ENCODE assay signal across 30 mouse cellular contexts in the genomic region with DNA sequence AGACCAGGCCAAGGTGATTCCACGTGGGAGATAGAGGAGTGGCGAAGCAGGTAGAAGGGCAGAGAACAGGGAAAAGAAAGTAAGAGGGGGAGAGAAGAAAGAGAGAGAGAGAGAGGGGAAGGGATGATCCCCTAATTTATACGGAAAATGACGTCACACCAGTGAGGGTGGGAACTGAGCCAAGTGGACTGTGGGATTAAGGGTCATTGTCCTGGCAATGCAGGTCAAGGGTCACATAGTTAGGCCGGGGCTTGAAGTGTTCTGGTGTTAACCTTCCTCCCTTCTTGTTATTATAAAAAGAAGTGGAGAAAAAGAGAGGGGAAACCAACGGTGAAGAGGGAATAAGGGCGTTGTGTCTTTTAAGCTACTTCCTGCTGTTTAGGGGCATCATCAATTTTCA. TPM values are rescaled to one million over a fixed set of nuclear protein-coding genes. Genes with fewer than 3 reads are reported as not detected.
"Had no signal": no experiment of that assay in that cellular context is flagged by ENCODE, and none has a peak within 500 bp of the region (broad histone marks: within the 10 kb centered on the region; RNA-seq: fewer than 3 reads in every experiment).

No protein-coding gene starts in this region.

- H3K9me3 ChIP-seq: lung, embryonic 15.5 days; midbrain, embryonic 10.5 days; midbrain, embryonic 13.5 days had no signal

- DNase-seq: layer of hippocampus, adult 9-11 months; lung, adult 18-20 months; lung, postnatal 10 days; lung, postnatal 36 days; right cerebral cortex, adult 18-20 months; right cerebral cortex, postnatal 14 days; right cerebral cortex, postnatal 4 days; thymus, adult 2 months; thymus, postnatal 14 days; thymus, postnatal 4 days had no signal

- H3K4me2 ChIP-seq: liver, embryonic 11.5 days; lung, embryonic 15.5 days; midbrain, embryonic 13.5 days had no signal

- H3K27ac ChIP-seq: layer of hippocampus, adult 2 months; liver, embryonic 14.5 days; lung, embryonic 15.5 days; midbrain, embryonic 10.5 days; midbrain, embryonic 13.5 days; stomach, postnatal 0 days had no signal

- H3K4me3 ChIP-seq: layer of hippocampus, adult 2 months; lung, embryonic 15.5 days; megakaryocyte, embryonic 14.5 days; midbrain, embryonic 10.5 days; midbrain, embryonic 13.5 days had no signal

- H3K27me3 ChIP-seq: lung, embryonic 15.5 days; megakaryocyte, embryonic 14.5 days; midbrain, embryonic 13.5 days had no signal

- H3K9ac ChIP-seq: liver, embryonic 14.5 days; lung, embryonic 15.5 days; midbrain, embryonic 13.5 days had no signal

- ATAC-seq: intestine, postnatal 0 days; midbrain, embryonic 13.5 days had no signal

- H3K36me3 ChIP-seq: lung, embryonic 15.5 days; midbrain, embryonic 10.5 days; midbrain, embryonic 13.5 days had no signal

- H3K4me1 ChIP-seq: lung, embryonic 15.5 days; megakaryocyte, embryonic 14.5 days; midbrain, embryonic 13.5 days had no signal

RNA-seq across cellular contexts. Expression of gene Rdh16, which starts 3.5 kb away (rescaled TPM):
- total RNA-seq: midbrain, postnatal 0 days had no signal
- polyA plus RNA-seq: intestine, embryonic 14.5 days; limb, embryonic 11.5 days; liver, embryonic 11.5 days; liver, embryonic 14.5 days; lung, embryonic 15.5 days; midbrain, embryonic 10.5 days; midbrain, embryonic 13.5 days; midbrain, postnatal 0 days; neural tube, embryonic 11.5 days; neural tube, embryonic 14.5 days; stomach, embryonic 14.5 days had no signal

RNA-seq across cellular contexts. Expression of gene Rdh9, which starts 28.2 kb away (rescaled TPM):
- total RNA-seq: midbrain, postnatal 0 days had no signal
- polyA plus RNA-seq: limb, embryonic 11.5 days; liver, embryonic 11.5 days; lung, embryonic 15.5 days; neural tube, embryonic 11.5 days; neural tube, embryonic 14.5 days; stomach, embryonic 14.5 days; stomach, postnatal 0 days had no signal

RNA-seq across cellular contexts. Expression of gene Rdh16f1, which starts 44.8 kb away (rescaled TPM):
- total RNA-seq: left cerebral cortex, adult 18-20 months; left cerebral cortex, postnatal 25 days had no signal
- polyA plus RNA-seq: intestine, embryonic 14.5 days; limb, embryonic 11.5 days; midbrain, embryonic 10.5 days; midbrain, embryonic 13.5 days; midbrain, postnatal 0 days; stomach, embryonic 14.5 days; thymus, adult 2 months had no signal

RNA-seq across cellular contexts. Expression of gene Rdh1, which starts 44.9 kb away (rescaled TPM):
- polyA plus RNA-seq: limb, embryonic 11.5 days; lung, embryonic 15.5 days; neural tube, embryonic 11.5 days; neural tube, embryonic 14.5 days; stomach, embryonic 14.5 days had no signal

RNA-seq across cellular contexts. Expression of gene Rdh19, which starts 45.3 kb away (rescaled TPM):
- total RNA-seq: layer of hippocampus, adult 2 months; layer of hippocampus, postnatal 25 days; left cerebral cortex, adult 18-20 months; left cerebral cortex, postnatal 25 days; midbrain, postnatal 0 days had no signal
- polyA plus RNA-seq: intestine, embryonic 14.5 days; intestine, postnatal 0 days; large intestine, adult 2 months; limb, embryonic 11.5 days; limb, embryonic 14.5 days; liver, embryonic 11.5 days; lung, embryonic 15.5 days; midbrain, embryonic 10.5 days; midbrain, embryonic 13.5 days; midbrain, postnatal 0 days; neural tube, embryonic 11.5 days; neural tube, embryonic 14.5 days; stomach, embryonic 14.5 days; stomach, postnatal 0 days; thymus, adult 2 months had no signal
